In genomic region chr8:94178857-94179712, GRCm38 (mm10) we compare ENCODE assay signal across 8 mouse cellular contexts. TPM values are rescaled to one million over a fixed set of nuclear protein-coding genes. Genes with fewer than 3 reads are reported as not detected.
DNase-seq lines count a peak whose midpoint lies in the region; ATAC-seq lines count a peak whose summit lies in the region.

Gene Mt1 (plus strand): TSS chr8:94179082.

- H3K4me3 ChIP-seq in megakaryocyte, embryonic 14.5 days (replicated peaks): peak within 1 kb of the TSS; percentile 94

- H3K27me3 ChIP-seq in megakaryocyte, embryonic 14.5 days (replicated peaks): peaks cover 1% of the 10 kb centered on the region

- peak; percentile 35 to 41 for DNase-seq in thymus, adult 18-20 months
- DNase-seq in thymus, postnatal 14 days: no peak
- DNase-seq in embryo, embryonic 10.5 days (ENCODE audit: low spot score): peak; percentile 81
- peak; percentile 92 for DNase-seq in gastrocnemius, postnatal 14 days
- peak; percentile 87 to 93 for DNase-seq in left cerebral cortex, adult 9 months (ENCODE audit: low spot score in 2 of 2)
- DNase-seq in right cerebral cortex, postnatal 14 days: peak; percentile 84

- peaks cover 82% of the 10 kb centered on the region for H3K4me1 ChIP-seq in megakaryocyte, embryonic 14.5 days

- H3K36me3 ChIP-seq in megakaryocyte, embryonic 14.5 days (replicated peaks; ENCODE audit: low read length): peaks cover 7% of the 10 kb centered on the region

- ATAC-seq in inflammation-experienced regulatory T-cells, adult 6 months: peak; percentile 56

- H3K9me3 ChIP-seq in megakaryocyte, embryonic 14.5 days: no peaks in the 10 kb centered on the region

- intact Hi-C loops in gastrocnemius, postnatal 14 days (cut with DNase I; ENCODE audit: low total_unique reads): no loop called here

RNA-seq across cellular contexts. Expression of gene Mt1, which starts in this region (rescaled TPM):
- 100 to 1,000 TPM in 1 of 2 experiments, 10 to 100 TPM in 1; 18.6 to 129 TPM for total RNA-seq in gastrocnemius, postnatal 14 days (2021)
- 10 to 100 TPM in 1 of 3 experiments, 1 to 10 TPM in 2; 1.5 to 11.0 (median 2.6) TPM for polyA plus RNA-seq in inflammation-experienced regulatory T-cells, adult 6 months (2017; shearing (Covaris generic))
- 627 and 878 TPM in 2 replicates for polyA plus RNA-seq in megakaryocyte, embryonic 14.5 days (2012; ENCODE audit: insufficient read depth, low replicate concordance)

Comparison
In these comparisons a context has a peak if more than half of its experiments do, and no peak if none do; other contexts are left out.
1. RNA of gene Mt1 (polyA plus RNA-seq): 627 to 878 TPM in megakaryocyte, embryonic 14.5 days; 1.5 to 11.0 TPM in inflammation-experienced regulatory T-cells, adult 6 months; every median in the first group is over 10 times any median in the second.